Mouse (Mus musculus): Measurements from ENCODE around the gene Cxcl10. TPM values are rescaled to one million over a fixed set of nuclear protein-coding genes. Genes with fewer than 3 reads are reported as not detected.

The Cxcl10 gene
- 0.29 and 0.34 TPM in 2 replicates for polyA plus RNA-seq (2016; fragmentation: Nextera tagmentation; extraction: Ambion mirVana)

DNA sequence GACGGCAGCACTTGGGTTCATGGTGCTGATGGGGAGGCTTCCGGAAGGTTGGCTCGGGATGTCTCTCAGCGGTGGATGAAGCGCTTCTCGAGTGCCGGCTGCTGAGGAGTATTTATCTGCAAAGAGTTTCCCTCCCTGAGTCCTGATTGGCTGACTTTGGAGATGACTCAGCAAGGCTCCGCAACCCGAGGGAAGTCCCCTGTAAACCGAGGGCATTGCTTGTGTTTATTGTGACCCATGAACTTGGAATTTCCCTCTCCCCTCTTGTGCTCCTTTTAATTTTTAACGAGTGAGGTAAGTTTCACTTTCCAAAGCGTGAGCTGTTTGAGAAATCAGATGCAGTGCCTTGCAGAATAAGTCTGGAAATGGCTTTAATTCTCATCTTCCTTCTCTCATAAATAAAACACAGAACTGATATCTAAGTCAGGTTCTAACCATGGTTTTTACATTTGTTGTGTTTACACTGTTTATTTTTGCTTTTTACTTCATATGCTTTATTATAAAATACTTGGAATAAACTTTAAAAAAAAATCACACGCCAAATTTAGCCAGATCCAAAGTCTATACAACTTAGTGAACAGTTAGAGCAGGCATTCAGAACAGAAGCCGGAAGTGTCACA lies at the start of gene Cxcl10:
Cxcl10 (minus strand) TSS at position 96 of the 620 bp plus-strand sequence.
- H3K4me1 ChIP-seq = no peaks in the 10 kb centered on the region
- no peak for ATAC-seq (ENCODE audit: insufficient number of reproducible peaks, insufficient read depth, low FRiP score, low TSS enrichment)
- no peak within 1 kb of the TSS for H3K27ac ChIP-seq
- H3K27me3 ChIP-seq = no peaks in the 10 kb centered on the region
- H3K36me3 ChIP-seq = no peaks in the 10 kb centered on the region
- H3K4me2 ChIP-seq (replicated peaks) = peak within 1 kb of the TSS; percentile 40
- no peak within 1 kb of the TSS for H3K9ac ChIP-seq
- no peak within 1 kb of the TSS for H3K4me3 ChIP-seq
- WGBS = 22% methylated on average over 14 of the region's 14 CpGs
- H3K9me3 ChIP-seq = no peaks in the 10 kb centered on the region

DNA sequence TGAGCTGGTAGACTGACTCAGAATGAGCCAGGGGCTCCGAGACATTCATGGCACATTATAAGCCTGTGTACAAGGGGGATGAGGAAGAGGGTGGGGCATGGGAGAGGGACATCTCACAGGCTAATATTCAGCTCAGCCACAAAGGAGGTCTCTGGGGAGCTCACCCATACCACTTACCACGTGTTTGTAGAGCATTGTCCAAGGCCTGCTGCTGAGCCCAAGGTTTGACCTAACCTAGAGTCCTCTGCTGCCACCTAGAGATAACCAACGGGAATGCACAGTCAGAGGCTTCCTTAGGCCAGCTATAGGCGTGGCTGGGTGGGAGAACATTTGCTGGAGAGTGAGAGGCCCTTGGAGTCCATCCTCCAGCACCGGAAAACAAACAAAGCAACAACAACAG lies 49.5 kb upstream of the Cxcl10 start:
- no peak overlapping the region for H3K9ac ChIP-seq
- H3K4me3 ChIP-seq = no peak overlapping the region
- peaks cover 5% of the 10 kb centered on the region; the same call in 1 of the 2 replicates for H3K4me1 ChIP-seq
- no peak overlapping the region for H3K4me2 ChIP-seq (replicated peaks)
- H3K9me3 ChIP-seq = no peaks in the 10 kb centered on the region
- no peaks in the 10 kb centered on the region for H3K36me3 ChIP-seq
- peak; percentile 57 for ATAC-seq (ENCODE audit: insufficient number of reproducible peaks, insufficient read depth, low FRiP score, low TSS enrichment)
- peaks cover 8% of the 10 kb centered on the region; the same call in 1 of the 2 replicates for H3K27me3 ChIP-seq
- no peak overlapping the region for H3K27ac ChIP-seq
- WGBS = 22% methylated on average over 5 of the region's 5 CpGs

DNA sequence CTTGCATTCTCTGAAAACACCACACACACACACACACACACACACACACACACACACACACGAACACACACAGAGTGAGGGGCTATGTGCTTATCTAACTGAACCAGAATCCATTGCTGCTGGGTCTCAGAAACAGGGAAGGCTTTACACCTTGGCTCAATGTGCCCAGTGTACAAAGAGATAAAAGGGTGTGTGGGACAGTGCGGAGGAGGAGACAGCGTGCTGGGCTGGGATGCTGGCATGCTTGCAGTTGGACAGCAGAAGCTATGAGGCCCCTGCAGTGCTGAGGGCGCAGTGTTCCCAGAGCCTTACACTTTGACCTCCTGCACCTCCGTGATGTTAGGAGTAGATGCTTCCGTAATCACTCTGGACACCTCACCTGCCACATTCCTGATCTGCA lies 47.8 kb upstream of the Cxcl10 start:
- Histone ChIP-seq H3K9me3 (no peaks in the 10 kb centered on the region), H3K4me3 (no peak overlapping the region), H3K36me3 (no peaks in the 10 kb centered on the region), H3K27me3 (peaks cover 23% of the 10 kb centered on the region), H3K27ac (no peak overlapping the region), H3K9ac (no peak overlapping the region), H3K4me2 (replicated peaks) (no peak overlapping the region), H3K4me1 (no peaks in the 10 kb centered on the region)
- 90% methylated on average over 6 of the region's 6 CpGs for WGBS
- ATAC-seq (ENCODE audit: insufficient number of reproducible peaks, insufficient read depth, low FRiP score, low TSS enrichment) = no peak

DNA sequence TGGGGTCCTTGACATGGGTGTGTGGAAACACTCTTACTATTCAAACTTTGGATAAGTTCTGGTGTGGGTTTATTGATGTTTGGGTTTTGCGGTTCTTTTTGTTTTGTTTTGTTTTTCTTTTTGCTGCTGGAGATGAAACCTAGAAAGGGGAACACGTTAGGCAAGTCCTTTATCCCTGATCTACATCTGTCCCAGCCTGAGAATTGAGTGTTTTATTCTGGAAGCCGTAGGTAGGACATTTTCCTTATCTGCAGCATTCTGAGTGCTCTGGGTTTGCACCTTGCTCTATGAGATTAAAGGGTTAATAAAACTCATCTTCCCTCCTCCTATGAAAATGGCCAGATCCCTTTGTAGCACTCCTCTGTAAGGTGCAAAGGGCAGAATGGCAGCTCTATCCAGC lies 47.1 kb upstream of the Cxcl10 start:
- Histone ChIP-seq H3K27me3 (peaks cover 29% of the 10 kb centered on the region), H3K9me3 (no peaks in the 10 kb centered on the region), H3K36me3 (no peaks in the 10 kb centered on the region), H3K4me2 (replicated peaks) (no peak overlapping the region), H3K4me3 (no peak overlapping the region), H3K27ac (no peak overlapping the region), H3K9ac (no peak overlapping the region), H3K4me1 (no peaks in the 10 kb centered on the region)
- WGBS = 84% methylated on average over 3 of the region's 3 CpGs
- ATAC-seq (ENCODE audit: insufficient number of reproducible peaks, insufficient read depth, low FRiP score, low TSS enrichment) = no peak

DNA sequence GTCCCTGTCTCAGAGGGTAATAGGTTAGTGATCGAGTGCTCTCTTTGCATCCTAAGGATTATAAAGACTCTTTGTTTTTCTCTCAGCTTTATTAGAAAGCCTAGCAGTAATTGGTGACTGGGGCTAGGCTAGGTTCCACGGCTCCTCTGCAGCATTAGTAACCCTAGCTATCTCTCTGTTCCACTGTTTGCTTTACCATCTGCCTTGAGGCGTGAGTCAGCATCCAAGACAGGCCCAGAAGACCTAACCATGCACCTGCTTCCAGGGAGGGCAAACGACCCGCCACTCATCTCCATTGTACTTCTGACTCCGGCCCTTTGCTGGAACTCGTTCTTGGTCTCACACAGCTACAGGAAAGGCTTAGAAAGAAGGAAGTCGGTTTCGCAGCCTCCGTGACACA lies 45.2 kb upstream of the Cxcl10 start:
- H3K4me2 ChIP-seq (replicated peaks) = no peak overlapping the region
- H3K27me3 ChIP-seq = peaks cover 32% of the 10 kb centered on the region
- ATAC-seq (ENCODE audit: insufficient number of reproducible peaks, insufficient read depth, low FRiP score, low TSS enrichment) = no peak
- WGBS = 59% methylated on average over 10 of the region's 10 CpGs
- H3K36me3 ChIP-seq = no peaks in the 10 kb centered on the region
- no peak overlapping the region for H3K27ac ChIP-seq
- no peak overlapping the region for H3K9ac ChIP-seq
- H3K9me3 ChIP-seq = no peaks in the 10 kb centered on the region
- H3K4me1 ChIP-seq = no peaks in the 10 kb centered on the region
- H3K4me3 ChIP-seq = no peak overlapping the region

DNA sequence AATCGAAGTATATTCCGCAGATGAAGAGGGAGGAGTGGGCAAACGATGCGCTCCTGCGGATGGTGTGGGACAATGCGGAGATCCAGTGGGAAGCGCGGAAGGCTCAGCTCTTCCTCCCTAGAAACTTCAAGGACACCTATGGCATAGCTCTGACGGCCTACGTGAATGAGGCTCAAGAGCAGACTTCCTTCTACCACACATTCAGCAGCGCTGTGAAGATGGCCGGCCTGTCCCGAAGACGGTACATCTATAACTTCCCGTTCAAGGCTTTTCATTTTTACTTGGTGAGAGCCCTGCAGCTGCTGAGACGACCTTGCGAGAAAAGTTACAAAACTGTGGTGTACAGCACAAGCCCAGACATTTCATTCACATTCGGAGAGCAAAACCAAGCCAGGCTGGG lies 43.9 kb upstream of the Cxcl10 start:
- H3K4me1 ChIP-seq = no peaks in the 10 kb centered on the region
- no peak overlapping the region for H3K27ac ChIP-seq
- H3K9ac ChIP-seq = no peak overlapping the region
- no peaks in the 10 kb centered on the region for H3K9me3 ChIP-seq
- H3K4me3 ChIP-seq = peak overlapping the region; percentile 18
- WGBS = 46% methylated on average over 18 of the region's 18 CpGs
- ATAC-seq (ENCODE audit: insufficient number of reproducible peaks, insufficient read depth, low FRiP score, low TSS enrichment) = no peak
- H3K27me3 ChIP-seq = peaks cover 32% of the 10 kb centered on the region
- H3K36me3 ChIP-seq = no peaks in the 10 kb centered on the region
- peak overlapping the region; percentile 37 for H3K4me2 ChIP-seq (replicated peaks)

DNA sequence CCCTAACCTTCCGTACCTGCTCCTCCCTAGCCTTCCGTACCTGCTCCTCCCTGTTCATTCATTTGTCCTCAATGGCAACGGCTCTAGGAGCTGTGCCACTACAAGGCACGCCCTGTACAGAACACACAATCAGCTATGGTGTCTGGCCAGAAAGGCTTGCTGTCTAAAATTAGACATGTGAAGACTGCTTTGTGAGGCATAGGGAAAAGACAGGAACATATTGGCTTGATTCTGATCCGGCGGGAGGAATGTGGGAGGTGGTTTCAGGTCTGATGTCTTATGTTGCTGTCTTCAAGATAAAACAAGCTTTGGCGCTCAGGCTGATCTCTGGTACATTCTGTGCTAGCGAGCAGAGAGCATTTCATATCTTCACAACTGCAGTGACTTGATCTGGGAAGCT lies 41.9 kb upstream of the Cxcl10 start:
- Histone ChIP-seq H3K4me1 (no peaks in the 10 kb centered on the region), H3K4me3 (no peak overlapping the region), H3K27ac (no peak overlapping the region), H3K9ac (no peak overlapping the region), H3K4me2 (replicated peaks) (no peak overlapping the region), H3K36me3 (no peaks in the 10 kb centered on the region), H3K9me3 (no peaks in the 10 kb centered on the region), H3K27me3 (peaks cover 32% of the 10 kb centered on the region)
- ATAC-seq (ENCODE audit: insufficient number of reproducible peaks, insufficient read depth, low FRiP score, low TSS enrichment) = no peak
- 74% methylated on average over 8 of the region's 8 CpGs for WGBS

DNA sequence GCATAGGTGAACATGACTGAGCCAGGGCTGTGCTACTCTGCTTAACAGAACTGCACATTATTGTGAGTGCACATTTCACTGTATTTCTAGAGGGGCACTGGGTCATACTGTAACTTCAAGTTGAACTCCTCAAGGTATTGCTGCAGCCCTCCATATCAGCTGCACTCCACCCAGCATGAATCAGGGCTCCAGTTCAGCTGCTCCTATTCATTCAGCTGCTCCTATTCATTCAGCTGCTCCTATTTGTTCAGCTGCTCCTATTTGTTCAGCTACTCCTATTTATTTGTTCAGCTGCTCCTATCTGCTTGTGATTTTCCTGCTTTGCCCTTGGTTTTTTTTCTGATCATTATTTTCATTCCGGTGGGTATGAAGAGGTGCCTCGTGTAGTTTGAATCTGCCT lies 41.3 kb upstream of the Cxcl10 start:
- Histone ChIP-seq H3K9me3 (no peaks in the 10 kb centered on the region), H3K4me1 (no peaks in the 10 kb centered on the region), H3K27me3 (peaks cover 32% of the 10 kb centered on the region), H3K9ac (no peak overlapping the region), H3K36me3 (no peaks in the 10 kb centered on the region), H3K4me3 (no peak overlapping the region), H3K4me2 (replicated peaks) (no peak overlapping the region), H3K27ac (no peak overlapping the region)
- 78% methylated on average over 2 of the region's 2 CpGs for WGBS
- ATAC-seq (ENCODE audit: insufficient number of reproducible peaks, insufficient read depth, low FRiP score, low TSS enrichment) = no peak

DNA sequence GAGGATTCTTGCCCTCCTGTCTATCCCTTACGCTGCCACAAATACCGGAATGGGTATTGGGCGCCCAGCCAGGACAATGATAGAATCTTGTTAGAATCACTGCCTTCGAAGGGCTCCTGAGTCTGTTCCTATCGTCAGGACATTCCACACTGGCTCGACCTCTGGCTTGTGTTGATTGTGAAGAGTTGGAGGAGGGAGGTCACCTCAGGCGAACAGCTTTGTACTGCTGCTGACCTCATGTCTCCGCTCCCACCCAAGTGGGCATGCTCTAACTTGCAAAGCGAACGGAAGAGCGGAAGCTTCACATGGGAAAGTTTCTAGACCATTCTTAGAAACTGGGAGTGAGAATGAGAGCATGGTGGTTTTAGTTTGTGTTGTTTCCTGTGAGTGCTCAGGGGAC lies 38.7 kb upstream of the Cxcl10 start:
- peaks cover 19% of the 10 kb centered on the region for H3K27me3 ChIP-seq
- no peaks in the 10 kb centered on the region for H3K4me1 ChIP-seq
- H3K4me3 ChIP-seq = no peak overlapping the region
- H3K9ac ChIP-seq = no peak overlapping the region
- H3K36me3 ChIP-seq = no peaks in the 10 kb centered on the region
- no peaks in the 10 kb centered on the region for H3K9me3 ChIP-seq
- WGBS = 70% methylated on average over 11 of the region's 11 CpGs
- no peak overlapping the region for H3K27ac ChIP-seq
- no peak for ATAC-seq (ENCODE audit: insufficient number of reproducible peaks, insufficient read depth, low FRiP score, low TSS enrichment)
- no peak overlapping the region for H3K4me2 ChIP-seq (replicated peaks)

DNA sequence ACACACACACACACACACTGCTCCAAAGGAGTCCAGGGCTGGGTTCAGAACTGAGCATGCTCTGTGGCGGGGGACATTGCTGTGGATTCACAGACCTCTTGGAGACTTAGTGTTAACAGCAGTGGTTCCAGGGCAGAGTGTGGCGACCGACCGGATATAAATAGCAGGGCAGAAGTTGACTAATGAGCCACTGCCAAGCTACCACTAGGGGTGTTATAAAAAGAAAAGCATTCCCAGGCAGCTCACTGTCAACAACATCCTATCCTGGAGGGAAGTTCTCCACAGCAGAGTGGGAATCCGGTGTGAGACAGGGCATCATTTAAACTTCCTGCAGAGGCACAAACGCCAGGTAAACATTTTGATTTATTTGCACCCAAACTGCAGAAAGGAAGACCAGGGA lies 38.0 kb upstream of the Cxcl10 start:
- ATAC-seq (ENCODE audit: insufficient number of reproducible peaks, insufficient read depth, low FRiP score, low TSS enrichment) = no peak
- 53% methylated on average over 6 of the region's 6 CpGs for WGBS
- Histone ChIP-seq H3K4me3 (no peak overlapping the region), H3K4me2 (replicated peaks) (no peak overlapping the region), H3K9me3 (no peaks in the 10 kb centered on the region), H3K4me1 (no peaks in the 10 kb centered on the region), H3K9ac (no peak overlapping the region), H3K36me3 (no peaks in the 10 kb centered on the region), H3K27ac (no peak overlapping the region), H3K27me3 (peaks cover 11% of the 10 kb centered on the region)

DNA sequence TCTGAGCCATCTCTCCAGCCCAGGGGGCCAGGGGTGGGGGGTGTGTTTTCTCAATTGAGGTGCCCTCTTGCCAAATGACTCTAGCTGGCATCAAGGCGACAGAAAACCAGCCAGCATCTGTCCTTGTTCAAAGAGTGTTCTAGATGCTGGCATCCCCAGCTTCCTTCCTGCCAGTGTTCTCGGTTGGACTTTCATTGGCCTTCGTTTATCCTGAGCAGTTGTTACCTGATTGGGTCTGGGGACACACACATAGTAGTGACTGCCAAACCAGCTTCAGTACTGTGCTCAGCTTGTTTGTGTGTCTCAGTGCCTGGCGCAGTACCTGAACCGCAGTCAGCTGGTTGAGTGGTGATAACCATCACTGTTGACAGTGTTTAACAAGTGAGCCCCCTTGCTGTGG lies 37.4 kb upstream of the Cxcl10 start:
- Histone ChIP-seq H3K9me3 (no peaks in the 10 kb centered on the region), H3K36me3 (no peaks in the 10 kb centered on the region), H3K27me3 (peaks cover 5% of the 10 kb centered on the region), H3K4me2 (replicated peaks) (no peak overlapping the region), H3K4me1 (no peaks in the 10 kb centered on the region), H3K4me3 (no peak overlapping the region), H3K27ac (no peak overlapping the region), H3K9ac (no peak overlapping the region)
- no peak for ATAC-seq (ENCODE audit: insufficient number of reproducible peaks, insufficient read depth, low FRiP score, low TSS enrichment)
- 88% methylated on average over 5 of the region's 5 CpGs for WGBS

DNA sequence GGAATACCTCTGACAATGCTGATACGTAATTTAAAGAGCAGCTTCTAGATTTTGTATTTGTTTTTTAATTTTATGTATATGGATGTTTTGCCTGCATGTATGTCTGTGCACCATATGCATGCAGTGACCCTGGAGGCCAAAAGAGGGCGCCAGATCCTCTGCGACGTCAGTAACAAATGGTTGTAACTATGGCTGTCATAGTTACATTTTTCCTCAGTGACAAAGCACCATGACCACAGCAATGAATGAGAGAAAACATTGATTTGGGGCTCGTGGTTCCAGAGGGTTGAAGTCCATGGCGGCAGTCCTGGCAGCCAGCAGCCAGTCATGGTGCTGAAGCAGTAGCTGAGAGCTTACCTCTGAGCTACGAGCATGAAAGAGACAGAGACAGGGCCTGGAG lies 36.2 kb upstream of the Cxcl10 start:
- Histone ChIP-seq H3K27ac (no peak overlapping the region), H3K9me3 (no peaks in the 10 kb centered on the region)
- ATAC-seq (ENCODE audit: insufficient number of reproducible peaks, insufficient read depth, low FRiP score, low TSS enrichment) = no peak

More for the DNA sequence above, 36.2 kb upstream of the Cxcl10 start:
- Histone ChIP-seq H3K27me3 (no peaks in the 10 kb centered on the region), H3K4me1 (no peaks in the 10 kb centered on the region), H3K4me3 (no peak overlapping the region), H3K4me2 (replicated peaks) (no peak overlapping the region), H3K36me3 (no peaks in the 10 kb centered on the region), H3K9ac (no peak overlapping the region)
- 47% methylated on average over 7 of the region's 7 CpGs for WGBS
